Mouse (Mus musculus) thymus, adult 2 months (tissue): ENCODE measurements at regions not wholly inside any gene's neighbourhood (a gene's known extent, or its start where the extent isn't known, plus 50 kb on each side); places are given as distances from the start of the nearest gene placed in this dataset.

Experiments
- CTCF ChIP-seq: fragments of 200-500 bp; IDR thresholded peaks from 2 replicates; pipeline ENCODE4 v1.5.1; 2012; ENCODE audit warnings: mild to moderate bottlenecking, control low read depth, low read length, moderate library complexity, borderline replicate concordance; ENCODE audit not compliant: control insufficient read depth, poor library complexity, insufficient read depth; ENCODE audit errors: extremely low read depth
- POLR2A ChIP-seq: fragments of 200-500 bp; IDR thresholded peaks from 2 replicates; pipeline ENCODE4 v1.6.1; 2012; ENCODE audit warnings: mild to moderate bottlenecking, low read length, control low read depth, moderate library complexity; ENCODE audit not compliant: control insufficient read depth, poor library complexity, insufficient read depth; ENCODE audit errors: extremely low read depth

- TF ChIP-seq CTCF (no peak), POLR2A (no peak)
Measured at GRCm38 (mm10) chr6:116829341-116829740, 112.6 kb upstream of the Tmem72 start.
